Mouse (Mus musculus) urinary bladder, adult 2 months (tissue): ENCODE measurements around the gene Helz. TPM values are rescaled to one million over a fixed set of nuclear protein-coding genes. Genes with fewer than 3 reads are reported as not detected.
A peak's percentile ranks its signal among the peaks of the same experiment; 100 is the strongest.
"Not testable (repeated sequence)": the region's sequence is repeated elsewhere in the genome, so short reads cannot be mapped to it uniquely, and the experiment has no call there.

Experiments used
- DNase-seq: peaks from one replicate; pipeline ENCODE4 v3.0.0; 2022; ENCODE audit warnings: low spot score
- polyA plus RNA-seq: library from polyadenylated mRNA; depleted of rRNA; stranded (reverse); fragments of >200 nt; gene quantifications from 2 replicates; pipeline ENCODE4 v1.2.3, GENCODE M21; 2012; rRNA removed

Helz gene
- polyA plus RNA-seq, result 7.5 and 10.4 TPM in 2 replicates

- DNase-seq, result peak; percentile 44
These were observed at the start of gene Helz for GRCm38 (mm10) chr11:107547351-107548203. Helz (plus strand) TSS chr11:107547930.

GRCm38 (mm10) chr11:107502801-107503200 lies 44.9 kb upstream of the Helz start:
- no peak for DNase-seq

GRCm38 (mm10) chr11:107504364-107504763 lies 43.4 kb upstream of the Helz start:
- not testable (repeated sequence) for DNase-seq

GRCm38 (mm10) chr11:107506260-107506659 lies 41.5 kb upstream of the Helz start:
- no peak for DNase-seq

GRCm38 (mm10) chr11:107509631-107510338 lies 37.9 kb upstream of the Helz start:
- no peak for DNase-seq

- peak; percentile 28 for DNase-seq
These were observed 37.1 kb upstream of the Helz start for GRCm38 (mm10) chr11:107510362-107511269.

- not testable (repeated sequence) for DNase-seq
These were observed 35.8 kb upstream of the Helz start for GRCm38 (mm10) chr11:107511954-107512353.

- DNase-seq, result no peak
These were observed 34.7 kb upstream of the Helz start for GRCm38 (mm10) chr11:107513047-107513446.

- no peak for DNase-seq
These were observed 31.3 kb upstream of the Helz start for GRCm38 (mm10) chr11:107516387-107516786.

GRCm38 (mm10) chr11:107518645-107519429 lies 28.9 kb upstream of the Helz start:
- no peak for DNase-seq

- no peak for DNase-seq
These were observed 26.6 kb upstream of the Helz start for GRCm38 (mm10) chr11:107521153-107521552.

- no peak for DNase-seq
These were observed 22.8 kb upstream of the Helz start for GRCm38 (mm10) chr11:107524966-107525365.

- no peak for DNase-seq
These were observed 20.1 kb upstream of the Helz start for GRCm38 (mm10) chr11:107527632-107528031.

GRCm38 (mm10) chr11:107529320-107529719 lies 18.4 kb upstream of the Helz start:
- DNase-seq, result no peak

- no peak for DNase-seq
These were observed 16.3 kb upstream of the Helz start for GRCm38 (mm10) chr11:107531445-107531844.

- no peak for DNase-seq
These were observed 15.5 kb upstream of the Helz start for GRCm38 (mm10) chr11:107532271-107532670.

GRCm38 (mm10) chr11:107538994-107539393 lies 8.7 kb upstream of the Helz start:
- no peak for DNase-seq

- DNase-seq, result no peak
These were observed 7.4 kb upstream of the Helz start for GRCm38 (mm10) chr11:107540339-107540738.

GRCm38 (mm10) chr11:107545747-107546476 lies 1.8 kb upstream of the Helz start:
- DNase-seq, result no peak

GRCm38 (mm10) chr11:107546667-107547301 lies 946 bp upstream of the Helz start:
- peak; percentile 25 for DNase-seq
